Mouse (Mus musculus) right cerebral cortex, postnatal 4 days (tissue): ENCODE data around the gene Gabrg3.

Source experiments
- DNase-seq: peaks from one replicate; pipeline ENCODE4 v3.0.0-alpha.2; 2022

The Gabrg3 gene

GRCm38 (mm10) chr7:57050906-57051635, 335.9 kb downstream of the Gabrg3 start:
- DNase-seq = no peak

GRCm38 (mm10) chr7:57037861-57038421, 349.0 kb downstream of the Gabrg3 start:
- no peak for DNase-seq

- no peak for DNase-seq
Measured at GRCm38 (mm10) chr7:57000585-57001261, 386.3 kb downstream of the Gabrg3 start.

GRCm38 (mm10) chr7:56997713-56998624, 389.0 kb downstream of the Gabrg3 start:
- DNase-seq = no peak

GRCm38 (mm10) chr7:56946398-56946797, 440.6 kb downstream of the Gabrg3 start:
- no peak for DNase-seq

- DNase-seq = no peak
Measured at GRCm38 (mm10) chr7:56941606-56942005, 445.4 kb downstream of the Gabrg3 start.

GRCm38 (mm10) chr7:56938020-56938419, 449.0 kb downstream of the Gabrg3 start:
- DNase-seq = no peak

GRCm38 (mm10) chr7:56919499-56919898, 467.5 kb downstream of the Gabrg3 start:
- DNase-seq = no peak

GRCm38 (mm10) chr7:56914862-56915261, 472.1 kb downstream of the Gabrg3 start:
- no peak for DNase-seq

GRCm38 (mm10) chr7:56899762-56900161, 487.2 kb downstream of the Gabrg3 start:
- no peak for DNase-seq

- DNase-seq = no peak
Measured at GRCm38 (mm10) chr7:56867314-56868075, 519.5 kb downstream of the Gabrg3 start.

- no peak for DNase-seq
Measured at GRCm38 (mm10) chr7:56843565-56843964, 543.4 kb downstream of the Gabrg3 start.

GRCm38 (mm10) chr7:56825446-56825845, 561.5 kb downstream of the Gabrg3 start:
- no peak for DNase-seq

- DNase-seq = no peak
Measured at GRCm38 (mm10) chr7:56801841-56802240, 585.1 kb downstream of the Gabrg3 start.

- peak; percentile 7 for DNase-seq
Measured at GRCm38 (mm10) chr7:56779122-56779521, 607.9 kb downstream of the Gabrg3 start.

GRCm38 (mm10) chr7:56768216-56768615, 618.8 kb downstream of the Gabrg3 start:
- DNase-seq = no peak

- DNase-seq = no peak
Measured at GRCm38 (mm10) chr7:56767796-56768195, 619.2 kb downstream of the Gabrg3 start.

GRCm38 (mm10) chr7:56765612-56766445, 621.2 kb downstream of the Gabrg3 start:
- DNase-seq = no peak

- DNase-seq = no peak
Measured at GRCm38 (mm10) chr7:56729225-56729624, 657.8 kb downstream of the Gabrg3 start.
